In the genomic region with DNA sequence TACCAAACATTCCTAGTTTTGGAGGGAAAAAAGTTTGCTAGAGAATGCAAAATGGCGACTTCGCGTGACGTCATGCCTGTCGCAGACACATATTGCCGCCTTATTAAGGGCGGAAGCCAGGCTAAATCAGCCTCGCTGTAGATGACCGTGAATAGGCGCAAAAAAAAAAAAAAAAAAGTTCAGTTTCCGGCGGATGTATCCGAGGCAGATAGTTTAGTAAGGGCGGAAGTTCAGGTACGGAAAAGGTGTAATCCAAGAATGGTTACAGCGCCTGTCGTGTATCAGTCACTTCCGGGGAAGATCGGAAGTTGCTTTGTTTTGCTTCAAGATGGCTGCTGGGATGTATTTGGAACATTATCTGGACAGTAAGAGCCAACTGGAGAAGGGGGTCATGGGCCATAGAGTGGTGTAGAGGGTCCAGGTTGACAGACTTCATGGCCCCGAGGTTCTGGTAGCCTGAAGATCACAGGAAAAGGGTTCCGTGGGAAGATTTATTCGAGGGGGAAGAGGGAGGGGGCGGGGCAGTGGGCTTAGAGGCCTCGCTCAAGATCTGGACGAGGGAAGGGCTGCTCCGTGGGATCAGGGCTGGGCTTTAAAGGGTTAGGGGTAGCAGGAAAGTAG, we compare ENCODE assay signal across 8 mouse cellular contexts. TPM values are rescaled to one million over a fixed set of nuclear protein-coding genes. Genes with fewer than 3 reads are reported as not detected.
DNase-seq lines count a peak whose midpoint lies in the region; ATAC-seq and TF ChIP-seq lines count a peak whose summit lies in the region.

A gene (plus strand): TSS at position 228 of the 621 bp plus-strand sequence.

- peak; percentile 52 for TF ChIP-seq POLR2A in CH12.LX (IDR thresholded peaks at IDR 0.05; ENCODE audit: low read depth, low read length)

- peaks cover 7 to 25% of the 10 kb centered on the region in 2 experiments; a peak in 3 of 4 replicates for H3K4me1 ChIP-seq in CH12.LX (ENCODE audit: control insufficient read depth in 1 of 2, insufficient read depth in 2 of 2)
- H3K4me1 ChIP-seq in forebrain, embryonic 11.5 days (replicated peaks; ENCODE audit: control insufficient read depth, insufficient read depth, low read length), result peaks cover 2% of the 10 kb centered on the region; the same call in 1 of the 2 replicates
- peaks cover 10% of the 10 kb centered on the region for H3K4me1 ChIP-seq in heart, embryonic 16.5 days (ENCODE audit: control insufficient read depth, insufficient read depth, low read length)
- peaks cover 33% of the 10 kb centered on the region for H3K4me1 ChIP-seq in liver, embryonic 15.5 days (replicated peaks)
- H3K4me1 ChIP-seq in neural tube, embryonic 12.5 days, result peaks cover 8% of the 10 kb centered on the region

- no peaks in the 10 kb centered on the region for H3K27me3 ChIP-seq in CH12.LX (replicated peaks)
- H3K27me3 ChIP-seq in forebrain, embryonic 11.5 days (ENCODE audit: control insufficient read depth, insufficient read depth, low read length), result no peaks in the 10 kb centered on the region
- H3K27me3 ChIP-seq in heart, embryonic 16.5 days (ENCODE audit: control insufficient read depth, insufficient read depth, low read length), result no peaks in the 10 kb centered on the region
- no peaks in the 10 kb centered on the region for H3K27me3 ChIP-seq in liver, embryonic 15.5 days
- no peaks in the 10 kb centered on the region for H3K27me3 ChIP-seq in neural tube, embryonic 12.5 days (replicated peaks)

- no peak for TF ChIP-seq RAD21 in CH12.LX (IDR thresholded peaks at IDR 0.05; ENCODE audit: low read depth, low read length)

- no peak for TF ChIP-seq EP300 in CH12.LX (IDR thresholded peaks at IDR 0.05; ENCODE audit: low read length)

- H3K9ac ChIP-seq in CH12.LX (ENCODE audit: insufficient read depth, low read depth), result peak within 1 kb of the TSS; percentile 77
- H3K9ac ChIP-seq in forebrain, embryonic 11.5 days (ENCODE audit: low read length), result peak within 1 kb of the TSS; percentile 58
- peak within 1 kb of the TSS; percentile 74 for H3K9ac ChIP-seq in heart, embryonic 16.5 days (ENCODE audit: low read length)
- H3K9ac ChIP-seq in liver, embryonic 15.5 days, result peak within 1 kb of the TSS; percentile 65
- peak within 1 kb of the TSS; percentile 74 for H3K9ac ChIP-seq in neural tube, embryonic 12.5 days

- no peak within 1 kb of the TSS for H3K27ac ChIP-seq in CH12.LX (ENCODE audit: insufficient read depth, low read depth)
- 0 out of 2 replicates have a peak within 1 kb of the TSS, but pooled peaks have one; percentile 31 for H3K27ac ChIP-seq in forebrain, embryonic 11.5 days (ENCODE audit: low read depth, low read length)
- peak within 1 kb of the TSS; percentile 82 for H3K27ac ChIP-seq in heart, embryonic 16.5 days (ENCODE audit: low read length)
- H3K27ac ChIP-seq in liver, embryonic 15.5 days (replicated peaks), result peak within 1 kb of the TSS; percentile 64
- no peak within 1 kb of the TSS; the same call in 1 of the 2 replicates for H3K27ac ChIP-seq in neural tube, embryonic 12.5 days

- ATAC-seq in forebrain, embryonic 11.5 days (replicated peaks; ENCODE audit: low FRiP score), result peak; percentile 96
- peak; percentile 96 for ATAC-seq in heart, embryonic 16.5 days (replicated peaks; ENCODE audit: extremely low read depth, insufficient read depth, low FRiP score)
- peak; percentile 93 for ATAC-seq in liver, embryonic 15.5 days (ENCODE audit: insufficient read depth)
- ATAC-seq in neural tube, embryonic 12.5 days (ENCODE audit: low FRiP score, low read depth), result peak; percentile 97

- H3K36me3 ChIP-seq in CH12.LX (replicated peaks in 1 of 2; ENCODE audit: control insufficient read depth in 1 of 2, insufficient read depth in 1 of 2, low read length in 1 of 2), result peaks cover 33 to 56% of the 10 kb centered on the region in 2 experiments
- H3K36me3 ChIP-seq in forebrain, embryonic 11.5 days (ENCODE audit: control insufficient read depth, insufficient read depth, low read length), result peaks cover 5% of the 10 kb centered on the region; the same call in 1 of the 2 replicates
- H3K36me3 ChIP-seq in heart, embryonic 16.5 days (ENCODE audit: control insufficient read depth, insufficient read depth), result peaks cover 30% of the 10 kb centered on the region
- peaks cover 44% of the 10 kb centered on the region for H3K36me3 ChIP-seq in liver, embryonic 15.5 days (replicated peaks)
- peaks cover 41% of the 10 kb centered on the region for H3K36me3 ChIP-seq in neural tube, embryonic 12.5 days

- H3K79me2 ChIP-seq in CH12.LX (replicated peaks; ENCODE audit: control insufficient read depth, extremely low read depth, insufficient read depth, poor library complexity, severe bottlenecking), result peaks cover 23% of the 10 kb centered on the region

- dilution Hi-C loops in CH12.LX (cut with MboI; ENCODE audit: extremely low pct_ligation_motif_present, extremely low pct_unique_long_range_greater_than_20kb, low sequenced_read_pairs), result no loop called here

- under 1% methylated on average over 26 of the region's 26 CpGs for WGBS in forebrain, embryonic 11.5 days
- under 1% methylated on average over 26 of the region's 26 CpGs for WGBS in heart, embryonic 16.5 days
- WGBS in liver, embryonic 15.5 days (ENCODE audit: insufficient replicate concordance), result under 1% methylated on average over 26 of the region's 26 CpGs
- WGBS in neural tube, embryonic 12.5 days, result under 1% methylated on average over 26 of the region's 26 CpGs

- in situ Hi-C loops in CH12.LX (cut with MboI; ENCODE audit: low pct_ligation_motif_present, low pct_unique_long_range_greater_than_20kb, low sequenced_read_pairs), result loop anchor here (10.0 to 25.0 kb wide), 2 partner anchors 55 to 177 kb away; a partner anchor contains a TSS

- H3K4me3 ChIP-seq in CH12.LX (replicated peaks in 1 of 3; ENCODE audit: low read depth in 2 of 3, low read length in 2 of 3, poor library complexity in 1 of 3), result peak within 1 kb of the TSS; percentile 71 to 80 (median 76)
- H3K4me3 ChIP-seq in forebrain, embryonic 11.5 days (ENCODE audit: low read depth, low read length), result peak within 1 kb of the TSS; percentile 46
- H3K4me3 ChIP-seq in heart, embryonic 16.5 days (ENCODE audit: low read length), result peak within 1 kb of the TSS; percentile 84
- H3K4me3 ChIP-seq in liver, embryonic 15.5 days (replicated peaks), result peak within 1 kb of the TSS; percentile 78
- H3K4me3 ChIP-seq in neural tube, embryonic 12.5 days, result peak within 1 kb of the TSS; percentile 64

- H3K4me2 ChIP-seq in CH12.LX (ENCODE audit: insufficient read depth, low read depth, poor library complexity, severe bottlenecking), result peak within 1 kb of the TSS; percentile 86
- H3K4me2 ChIP-seq in forebrain, embryonic 11.5 days (ENCODE audit: low read depth, low read length, severe bottlenecking), result peak within 1 kb of the TSS; percentile 77
- peak within 1 kb of the TSS; percentile 85 for H3K4me2 ChIP-seq in heart, embryonic 16.5 days (ENCODE audit: low read depth, low read length)
- peak within 1 kb of the TSS; percentile 87 for H3K4me2 ChIP-seq in liver, embryonic 15.5 days
- H3K4me2 ChIP-seq in neural tube, embryonic 12.5 days (replicated peaks), result peak within 1 kb of the TSS; percentile 77

- DNase-seq in CH12.LX (ENCODE audit: extremely low read depth), result peak; percentile 98
- peak; percentile 96 for DNase-seq in c-Kit-positive CD71-positive TER-119-negative erythroid progenitor cells, embryonic 14.5 days (ENCODE audit: low read depth)
- peak; percentile 90 for DNase-seq in forebrain, embryonic 11.5 days (ENCODE audit: low spot score)
- peak; percentile 96 for DNase-seq in kidney, postnatal 36 days
- peak; percentile 100 for DNase-seq in telencephalon, adult 2 months (ENCODE audit: low read depth, low spot score)

- no peak for TF ChIP-seq CTCF in CH12.LX (conservative IDR thresholded peaks at IDR 0.05 in 1 of 2, IDR thresholded peaks at IDR 0.05 in 1 of 2; ENCODE audit: low read depth in 2 of 2, low read length in 2 of 2)

- no peaks in the 10 kb centered on the region for H3K9me3 ChIP-seq in CH12.LX (replicated peaks; ENCODE audit: low read length)
- H3K9me3 ChIP-seq in forebrain, embryonic 11.5 days (ENCODE audit: control insufficient read depth, low read length), result no peaks in the 10 kb centered on the region
- H3K9me3 ChIP-seq in heart, embryonic 16.5 days (replicated peaks; ENCODE audit: control insufficient read depth, low read length), result no peaks in the 10 kb centered on the region
- H3K9me3 ChIP-seq in liver, embryonic 15.5 days (replicated peaks), result no peaks in the 10 kb centered on the region
- no peaks in the 10 kb centered on the region for H3K9me3 ChIP-seq in neural tube, embryonic 12.5 days

TF ChIP-seq in CH12.LX, 34 proteins besides CTCF, POLR2A, EP300 and RAD21 (continues in another document):
- TF ChIP-seq SMC3 (IDR thresholded peaks at IDR 0.05; ENCODE audit: low read depth, low read length), result no peak
- TF ChIP-seq NRF1 (IDR thresholded peaks at IDR 0.05; ENCODE audit: low read depth, low read length), result peak; percentile 68
- 0 out of 2 replicates have a peak, but pooled peaks have one; percentile 43 for TF ChIP-seq NELFE (IDR thresholded peaks at IDR 0.05; ENCODE audit: low read depth, low read length)
- peak; percentile 96 for TF ChIP-seq SIN3A (IDR thresholded peaks at IDR 0.05; ENCODE audit: low read length)
- TF ChIP-seq MXI1 (IDR thresholded peaks at IDR 0.05; ENCODE audit: low read depth, low read length), result peak; percentile 38; the same call in 1 of the 2 replicates
- no peak; the same call in 1 of the 2 replicates for TF ChIP-seq USF2 (conservative IDR thresholded peaks at IDR 0.05; ENCODE audit: low read depth, low read length)
- peak; percentile 98 for TF ChIP-seq HCFC1 (IDR thresholded peaks at IDR 0.05; ENCODE audit: low read depth, low read length)
- peak; percentile 100 for TF ChIP-seq ZNF384 (IDR thresholded peaks at IDR 0.05; ENCODE audit: low read depth, low read length)
- TF ChIP-seq JUN (IDR thresholded peaks at IDR 0.05; ENCODE audit: insufficient read depth, low read depth, low read length), result peak; percentile 84
- peak; percentile 93 for TF ChIP-seq POLR2AphosphoS2 (IDR thresholded peaks at IDR 0.05; ENCODE audit: low read depth, low read length)
- peak; percentile 89 for TF ChIP-seq JUND (conservative IDR thresholded peaks at IDR 0.05; ENCODE audit: low read depth, low read length)
- TF ChIP-seq MAZ (IDR thresholded peaks at IDR 0.05; ENCODE audit: low read depth, low read length), result peak; percentile 77; the same call in 1 of the 2 replicates
- TF ChIP-seq CHD2 (IDR thresholded peaks at IDR 0.05; ENCODE audit: low read length), result peak; percentile 74
- TF ChIP-seq ZKSCAN1 (IDR thresholded peaks at IDR 0.05; ENCODE audit: borderline replicate concordance, low read depth, low read length), result no peak; the same call in 1 of the 2 replicates

RNA-seq across cellular contexts. Expression of the gene that starts here (rescaled TPM):
- total RNA-seq in CH12.LX (2012; rRNA removed) (23.8 and 27.3 TPM in 2 replicates), CH12.LX (2014; rRNA removed) (31.3 and 32.2 TPM in 2 replicates)
- polyA plus RNA-seq in CH12.LX (2012; ENCODE audit: insufficient read length, low read depth), result 21.3 and 25.1 TPM in 2 replicates
- 126 and 135 TPM in 2 replicates for polyA plus RNA-seq in forebrain, embryonic 11.5 days (2014; fragmentation: Nextera tagmentation; extraction: Ambion mirVana)
- polyA plus RNA-seq in heart, embryonic 16.5 days (2015; fragmentation: Nextera tagmentation; extraction: Ambion mirVana), result 77.5 and 89.0 TPM in 2 replicates
- polyA plus RNA-seq in liver, embryonic 15.5 days (2015; fragmentation: Nextera tagmentation; extraction: Ambion mirVana), result 27.6 and 30.9 TPM in 2 replicates
- 151 and 156 TPM in 2 replicates for polyA plus RNA-seq in neural tube, embryonic 12.5 days (2016; fragmentation: Nextera tagmentation; extraction: Ambion mirVana)

Comparison
In these comparisons a context has a peak if more than half of its experiments do, and no peak if none do; other contexts are left out.
1. H3K27ac ChIP-seq: peak in forebrain, embryonic 11.5 days (single experiment), heart, embryonic 16.5 days (single experiment) and liver, embryonic 15.5 days (single experiment); none in CH12.LX (single experiment) and neural tube, embryonic 12.5 days (single experiment).
2. Peak in every context shown above with its lines, with median percentiles within 50 percentile points of each other: DNase-seq, H3K4me2 ChIP-seq, H3K4me3 ChIP-seq, H3K9ac ChIP-seq and ATAC-seq.